Mouse (Mus musculus) limb, embryonic 13.5 days (tissue): ENCODE measurements around the gene Pole3. TPM values are rescaled to one million over a fixed set of nuclear protein-coding genes. Genes with fewer than 3 reads are reported as not detected.
"Not testable (repeated sequence)": the region's sequence is repeated elsewhere in the genome, so short reads cannot be mapped to it uniquely, and the experiment has no call there.

Experiments used
- ATAC-seq: fragments of 200-750 bp; cut with Nextera tagmentation; 2 replicates; pipeline ENCODE4 v1.8.0; 2017; ENCODE audit warnings: low read depth, moderate number of reproducible peaks, moderate TSS enrichment; ENCODE audit not compliant: low FRiP score
- H3K27ac ChIP-seq: fragments of 300-500 bp; sonication (generic); 2 replicates; pipeline ENCODE4 v1.5.1; 2015; ENCODE audit warnings: inconsistent platforms, mild to moderate bottlenecking, moderate library complexity
- H3K27me3 ChIP-seq: fragments of 300-500 bp; sonication (generic); 2 replicates; pipeline ENCODE4 v1.6.1; 2015; ENCODE audit warnings: mild to moderate bottlenecking, inconsistent platforms
- H3K36me3 ChIP-seq: fragments of 300-500 bp; sonication (generic); 2 replicates; pipeline ENCODE4 v1.6.1; 2015; ENCODE audit warnings: inconsistent platforms, mild to moderate bottlenecking, moderate library complexity
- H3K4me1 ChIP-seq: fragments of 300-500 bp; sonication (generic); 2 replicates; pipeline ENCODE4 v1.6.1; 2015; ENCODE audit warnings: inconsistent platforms
- H3K4me2 ChIP-seq: fragments of 300-500 bp; sonication (generic); replicated peaks from 2 replicates; pipeline ENCODE4 v1.6.1; 2015; ENCODE audit warnings: inconsistent platforms, mild to moderate bottlenecking, moderate library complexity
- H3K4me3 ChIP-seq: fragments of 300-500 bp; sonication (generic); 2 replicates; pipeline ENCODE4 v1.5.1; 2015; ENCODE audit warnings: moderate library complexity, mild to moderate bottlenecking, inconsistent platforms
- H3K9ac ChIP-seq: fragments of 300-500 bp; sonication (generic); 2 replicates; pipeline ENCODE4 v1.6.1; 2015; ENCODE audit warnings: mild to moderate bottlenecking, inconsistent platforms
- H3K9me3 ChIP-seq: fragments of 300-500 bp; sonication (generic); 2 replicates; pipeline ENCODE4 v1.6.1; 2016; ENCODE audit warnings: inconsistent platforms
- WGBS: fragments of 180-500 bp; shearing (Covaris S2); methylation state at CpG from one replicate; pipeline ENCODE4 v1.1.7; 2015; 5-methylcytosine and 5-hydroxymethylcytosine counted together
- polyA plus RNA-seq: library from polyadenylated mRNA; unstranded; fragments of >200 nt; fragmentation: Nextera tagmentation; extraction: Ambion mirVana; gene quantifications from 2 replicates; pipeline ENCODE4 v1.2.1, GENCODE M21; 2015

Pole3 gene
- polyA plus RNA-seq, 1 experiment from 2014 or later = 86.3 TPM

- no peak for ATAC-seq
- H3K4me3 ChIP-seq = no peak overlapping the region
- 74% methylated on average over 3 of the region's 3 CpGs for WGBS
- H3K9ac ChIP-seq = no peak overlapping the region
- H3K4me1 ChIP-seq = peaks cover 9% of the 10 kb centered on the region
- H3K9me3 ChIP-seq = no peaks in the 10 kb centered on the region
- H3K27me3 ChIP-seq = peaks cover 26% of the 10 kb centered on the region
- no peaks in the 10 kb centered on the region for H3K36me3 ChIP-seq
- H3K27ac ChIP-seq = no peak overlapping the region
- H3K4me2 ChIP-seq = no peak overlapping the region
Measured at GRCm38 (mm10) chr4:62484928-62485327, 39.9 kb downstream of the Pole3 start.

- peaks cover 55% of the 10 kb centered on the region for H3K27me3 ChIP-seq
- H3K9ac ChIP-seq = no peak overlapping the region
- H3K9me3 ChIP-seq = no peaks in the 10 kb centered on the region
- no peak overlapping the region for H3K27ac ChIP-seq
- H3K4me2 ChIP-seq = peak overlapping the region; percentile 85
- H3K4me1 ChIP-seq = peaks cover 12% of the 10 kb centered on the region
- 0 out of 2 replicates have a peak overlapping the region, but pooled peaks have one; percentile 52 for H3K4me3 ChIP-seq
- peak; percentile 48; the same call in 1 of the 2 replicates for ATAC-seq
- no peaks in the 10 kb centered on the region for H3K36me3 ChIP-seq
- WGBS = 41% methylated on average over 10 of the region's 10 CpGs
Measured at GRCm38 (mm10) chr4:62480709-62481605, 43.9 kb downstream of the Pole3 start.

- 2% methylated on average over 71 of the region's 71 CpGs for WGBS
- H3K4me3 ChIP-seq = peak within 1 kb of the TSS; percentile 52
- H3K36me3 ChIP-seq = no peaks in the 10 kb centered on the region
- ATAC-seq = peak; percentile 49; the same call in 1 of the 2 replicates
- no peaks in the 10 kb centered on the region for H3K9me3 ChIP-seq
- H3K4me1 ChIP-seq = peaks cover 12% of the 10 kb centered on the region
- peaks cover 55% of the 10 kb centered on the region for H3K27me3 ChIP-seq
- no peak within 1 kb of the TSS for H3K27ac ChIP-seq
- H3K4me2 ChIP-seq = peak within 1 kb of the TSS; percentile 85
- H3K9ac ChIP-seq = peak within 1 kb of the TSS; percentile 25; the same call in 1 of the 2 replicates
Measured at GRCm38 (mm10) chr4:62479937-62480708, 44.7 kb downstream of the Pole3 start, which contains the start of gene Bspry. TSS of gene Bspry (plus strand) at chr4:62480053.

GRCm38 (mm10) chr4:62479593-62479936 is 45.3 kb downstream of the Pole3 start:
- not testable (repeated sequence) for H3K27ac ChIP-seq, ATAC-seq, H3K36me3 ChIP-seq, H3K9me3 ChIP-seq
- H3K27me3 ChIP-seq = peaks cover 55% of the 10 kb centered on the region
- H3K4me2 ChIP-seq = peak overlapping the region; percentile 85
- H3K4me1 ChIP-seq = peaks cover 12% of the 10 kb centered on the region
- 12% methylated on average over 11 of the region's 11 CpGs for WGBS
- peak overlapping the region; percentile 25; the same call in 1 of the 2 replicates for H3K9ac ChIP-seq
- H3K4me3 ChIP-seq = peak overlapping the region; percentile 52

GRCm38 (mm10) chr4:62477542-62478244 is 47.2 kb downstream of the Pole3 start:
- Histone ChIP-seq H3K27ac (no peak overlapping the region), H3K27me3 (peaks cover 54% of the 10 kb centered on the region), H3K4me1 (peaks cover 12% of the 10 kb centered on the region), H3K9me3 (no peaks in the 10 kb centered on the region), H3K9ac (no peak overlapping the region), H3K4me3 (no peak overlapping the region), H3K4me2 (no peak overlapping the region), H3K36me3 (no peaks in the 10 kb centered on the region)
- ATAC-seq = no peak
- whole genome bisulfite sequencing = 75% methylated on average over 6 of the region's 6 CpGs

GRCm38 (mm10) chr4:62475793-62476192 is 49.1 kb downstream of the Pole3 start:
- 83% methylated on average over 6 of the region's 6 CpGs for WGBS
- H3K27me3 ChIP-seq = peaks cover 38% of the 10 kb centered on the region
- H3K9me3 ChIP-seq = no peaks in the 10 kb centered on the region
- no peak overlapping the region for H3K4me3 ChIP-seq
- no peak overlapping the region for H3K4me2 ChIP-seq
- no peaks in the 10 kb centered on the region for H3K36me3 ChIP-seq
- H3K27ac ChIP-seq = no peak overlapping the region
- no peak overlapping the region for H3K9ac ChIP-seq
- peaks cover 10% of the 10 kb centered on the region for H3K4me1 ChIP-seq
- ATAC-seq = no peak

GRCm38 (mm10) chr4:62475131-62475530 is 49.7 kb downstream of the Pole3 start:
- Histone ChIP-seq H3K9me3 (no peaks in the 10 kb centered on the region), H3K4me2 (no peak overlapping the region), H3K4me3 (no peak overlapping the region), H3K36me3 (no peaks in the 10 kb centered on the region), H3K4me1 (peaks cover 6% of the 10 kb centered on the region; the same call in 1 of the 2 replicates), H3K9ac (no peak overlapping the region), H3K27me3 (peaks cover 31% of the 10 kb centered on the region), H3K27ac (no peak overlapping the region)
- ATAC-seq = no peak
- WGBS = 73% methylated on average over 2 of the region's 2 CpGs

Other genes with a start within 250 kb of the Pole3 start
- gene Fkbp15, start 164.5 kb downstream of the Pole3 start, polyA plus RNA-seq = 25.4 and 27.9 TPM in 2 replicates
- gene Slc31a1, start 164.3 kb downstream of the Pole3 start, polyA plus RNA-seq = 42.5 and 45.7 TPM in 2 replicates
- 202 TPM in 2 replicates for gene Cdc26, start 116.4 kb downstream of the Pole3 start, polyA plus RNA-seq
- gene Prpf4, start 116.3 kb downstream of the Pole3 start, polyA plus RNA-seq = 27.0 and 27.9 TPM in 2 replicates
- gene Rnf183, start 89.8 kb downstream of the Pole3 start, polyA plus RNA-seq = not detected in 2 replicates
- 6.8 and 7.9 TPM in 2 replicates for gene Wdr31, start 54.2 kb downstream of the Pole3 start, polyA plus RNA-seq
- gene Bspry, start 45.0 kb downstream of the Pole3 start, polyA plus RNA-seq = 2.9 and 3.2 TPM in 2 replicates
- gene Hdhd3, start 21.6 kb downstream of the Pole3 start, polyA plus RNA-seq = 14.7 and 14.8 TPM in 2 replicates
- 79.7 and 85.4 TPM in 2 replicates for gene Alad, start 5.2 kb downstream of the Pole3 start, polyA plus RNA-seq
- 0.60 and 0.61 TPM in 2 replicates for gene 4933430I17Rik, start 301 bp upstream of the Pole3 start, polyA plus RNA-seq
- 50.3 and 52.8 TPM in 2 replicates for gene Rgs3, start 34.8 kb upstream of the Pole3 start, polyA plus RNA-seq